Mouse (Mus musculus) small intestine, adult 2 months (tissue): ENCODE data around the gene Smtnl1.

Experiments
- CTCF ChIP-seq: fragments of 200-500 bp; IDR thresholded peaks from 2 replicates; pipeline ENCODE4 v1.5.1; 2012; ENCODE audit warnings: low read depth, mild to moderate bottlenecking, control low read depth, inconsistent platforms, low read length, moderate library complexity, mixed read lengths; ENCODE audit not compliant: insufficient replicate concordance, insufficient read length; ENCODE audit errors: extremely low read depth
- POLR2A ChIP-seq: fragments of 200-500 bp; IDR thresholded peaks from 2 replicates; pipeline ENCODE4 v1.6.1; 2012; ENCODE audit warnings: low read depth, mild to moderate bottlenecking, control low read depth, inconsistent platforms, low read length, moderate library complexity

DNA sequence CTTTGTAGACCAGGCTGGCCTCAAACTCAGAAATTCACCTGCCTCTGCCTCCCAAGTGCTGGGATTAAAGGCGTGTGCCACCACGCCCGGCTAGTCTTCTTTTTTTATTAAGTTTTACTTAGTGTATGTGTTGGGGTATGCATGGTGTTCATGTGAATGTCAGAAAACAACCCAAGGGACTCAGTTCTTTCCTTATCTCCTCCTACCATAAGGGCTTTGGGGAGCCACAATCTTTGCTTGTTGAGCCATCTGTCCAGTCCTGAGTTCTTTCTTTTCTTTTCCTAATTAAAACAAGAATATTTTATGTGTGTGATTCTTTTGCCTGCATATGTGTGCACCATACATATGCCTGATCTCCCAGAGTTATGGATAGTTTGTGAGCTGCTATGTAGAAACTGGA is 29.3 kb downstream of the Smtnl1 start:
- no peak for TF ChIP-seq POLR2A
- TF ChIP-seq CTCF = no peak
